Mouse (Mus musculus): ENCODE results near the gene Pnkp. TPM values are rescaled to one million over a fixed set of nuclear protein-coding genes. Genes with fewer than 3 reads are reported as not detected.

The Pnkp gene
- polyA plus RNA-seq, 2 experiments: 23.8 to 32.0 TPM

- TF ChIP-seq POLR2A (IDR thresholded peaks at IDR 0.05; ENCODE audit: borderline replicate concordance, extremely low read depth, insufficient read depth, insufficient read length): no peak
- Histone ChIP-seq H3K9ac (ENCODE audit: low read depth, low read length, severe bottlenecking) (no peak overlapping the region), H3K4me1 (ENCODE audit: control insufficient read depth, insufficient read depth, low read length) (no peaks in the 10 kb centered on the region; the same call in 1 of the 2 replicates), H3K27me3 (ENCODE audit: control insufficient read depth, insufficient read depth, low read length) (no peaks in the 10 kb centered on the region), H3K36me3 (ENCODE audit: control insufficient read depth, insufficient read depth, low read length) (peaks cover 40% of the 10 kb centered on the region), H3K27ac (replicated peaks; ENCODE audit: low read depth, low read length) (no peak overlapping the region), H3K9me3 (ENCODE audit: control insufficient read depth, low read length) (no peaks in the 10 kb centered on the region), H3K4me3 (replicated peaks; ENCODE audit: low read length) (no peak overlapping the region), H3K4me2 (replicated peaks; ENCODE audit: low read depth, low read length, severe bottlenecking) (no peak overlapping the region)
- no peak for DNase-seq (ENCODE audit: low spot score)
- WGBS: 89% methylated on average over 3 of the region's 3 CpGs
- ATAC-seq (ENCODE audit: low FRiP score, low read depth): no peak
These were observed 30.2 kb upstream of the Pnkp start for GRCm38 (mm10) chr7:44826771-44827170.

- Histone ChIP-seq H3K27ac (replicated peaks; ENCODE audit: low read depth, low read length) (no peak overlapping the region), H3K9ac (ENCODE audit: low read depth, low read length, severe bottlenecking) (no peak overlapping the region), H3K4me3 (replicated peaks; ENCODE audit: low read length) (no peak overlapping the region), H3K36me3 (ENCODE audit: control insufficient read depth, insufficient read depth, low read length) (peaks cover 45% of the 10 kb centered on the region), H3K4me2 (replicated peaks; ENCODE audit: low read depth, low read length, severe bottlenecking) (no peak overlapping the region), H3K27me3 (ENCODE audit: control insufficient read depth, insufficient read depth, low read length) (no peaks in the 10 kb centered on the region), H3K4me1 (ENCODE audit: control insufficient read depth, insufficient read depth, low read length) (no peaks in the 10 kb centered on the region; the same call in 1 of the 2 replicates), H3K9me3 (ENCODE audit: control insufficient read depth, low read length) (no peaks in the 10 kb centered on the region)
- DNase-seq (ENCODE audit: low spot score) (no peak), ATAC-seq (ENCODE audit: low FRiP score, low read depth) (no peak)
- TF ChIP-seq POLR2A (IDR thresholded peaks at IDR 0.05; ENCODE audit: borderline replicate concordance, extremely low read depth, insufficient read depth, insufficient read length): no peak
- WGBS: 85% methylated on average over 5 of the region's 5 CpGs
These were observed 28.2 kb upstream of the Pnkp start for GRCm38 (mm10) chr7:44828706-44829105.

- H3K27ac ChIP-seq (replicated peaks; ENCODE audit: low read depth, low read length): no peak overlapping the region
- no peak for TF ChIP-seq POLR2A (IDR thresholded peaks at IDR 0.05; ENCODE audit: borderline replicate concordance, extremely low read depth, insufficient read depth, insufficient read length)
- ATAC-seq (ENCODE audit: low FRiP score, low read depth): no peak
These were observed 24.2 kb upstream of the Pnkp start for GRCm38 (mm10) chr7:44832763-44833162.

GRCm38 (mm10) chr7:44835373-44836015 is 21.4 kb upstream of the Pnkp start:
- no peak overlapping the region for H3K9ac ChIP-seq (ENCODE audit: low read depth, low read length, severe bottlenecking)
- peaks cover 7% of the 10 kb centered on the region; the same call in 1 of the 2 replicates for H3K4me1 ChIP-seq (ENCODE audit: control insufficient read depth, insufficient read depth, low read length)
- no peak overlapping the region for H3K4me3 ChIP-seq (replicated peaks; ENCODE audit: low read length)
- no peak for TF ChIP-seq POLR2A (IDR thresholded peaks at IDR 0.05; ENCODE audit: borderline replicate concordance, extremely low read depth, insufficient read depth, insufficient read length)
- peaks cover 25% of the 10 kb centered on the region for H3K36me3 ChIP-seq (ENCODE audit: control insufficient read depth, insufficient read depth, low read length)
- peaks cover 19% of the 10 kb centered on the region; the same call in 1 of the 2 replicates for H3K27me3 ChIP-seq (ENCODE audit: control insufficient read depth, insufficient read depth, low read length)
- H3K27ac ChIP-seq (replicated peaks; ENCODE audit: low read depth, low read length): no peak overlapping the region
- H3K4me2 ChIP-seq (replicated peaks; ENCODE audit: low read depth, low read length, severe bottlenecking): no peak overlapping the region
- ATAC-seq (ENCODE audit: low FRiP score, low read depth) (no peak), DNase-seq (ENCODE audit: low spot score) (no peak)
- 92% methylated on average over 1 of the region's 1 CpGs for WGBS
- no peaks in the 10 kb centered on the region for H3K9me3 ChIP-seq (ENCODE audit: control insufficient read depth, low read length)

More at GRCm38 (mm10) chr7:44832763-44833162, 24.2 kb upstream of the Pnkp start:
- Histone ChIP-seq H3K9ac (ENCODE audit: low read depth, low read length, severe bottlenecking) (no peak overlapping the region), H3K4me1 (ENCODE audit: control insufficient read depth, insufficient read depth, low read length) (no peaks in the 10 kb centered on the region), H3K27me3 (ENCODE audit: control insufficient read depth, insufficient read depth, low read length) (no peaks in the 10 kb centered on the region), H3K4me3 (replicated peaks; ENCODE audit: low read length) (no peak overlapping the region), H3K4me2 (replicated peaks; ENCODE audit: low read depth, low read length, severe bottlenecking) (no peak overlapping the region), H3K36me3 (ENCODE audit: control insufficient read depth, insufficient read depth, low read length) (peaks cover 48% of the 10 kb centered on the region), H3K9me3 (ENCODE audit: control insufficient read depth, low read length) (no peaks in the 10 kb centered on the region)
- 43% methylated on average over 4 of the region's 4 CpGs for WGBS
- peak; percentile 50 for DNase-seq (ENCODE audit: low spot score)

GRCm38 (mm10) chr7:44836016-44836404 is 20.9 kb upstream of the Pnkp start:
- Histone ChIP-seq H3K27me3 (ENCODE audit: control insufficient read depth, insufficient read depth, low read length) (peaks cover 23% of the 10 kb centered on the region; the same call in 1 of the 2 replicates), H3K36me3 (ENCODE audit: control insufficient read depth, insufficient read depth, low read length) (peaks cover 25% of the 10 kb centered on the region), H3K4me1 (ENCODE audit: control insufficient read depth, insufficient read depth, low read length) (peaks cover 7% of the 10 kb centered on the region; the same call in 1 of the 2 replicates), H3K9me3 (ENCODE audit: control insufficient read depth, low read length) (no peaks in the 10 kb centered on the region), H3K9ac (ENCODE audit: low read depth, low read length, severe bottlenecking) (no peak overlapping the region), H3K4me3 (replicated peaks; ENCODE audit: low read length) (no peak overlapping the region), H3K27ac (replicated peaks; ENCODE audit: low read depth, low read length) (no peak overlapping the region), H3K4me2 (replicated peaks; ENCODE audit: low read depth, low read length, severe bottlenecking) (no peak overlapping the region)
- TF ChIP-seq POLR2A (IDR thresholded peaks at IDR 0.05; ENCODE audit: borderline replicate concordance, extremely low read depth, insufficient read depth, insufficient read length): no peak
- no peak for DNase-seq (ENCODE audit: low spot score)
- 41% methylated on average over 3 of the region's 3 CpGs for WGBS
- no peak for ATAC-seq (ENCODE audit: low FRiP score, low read depth)

Measured in limb, embryonic 14.5 days (tissue).